Mouse (Mus musculus) ES-Bruce4 (cell line): ENCODE data around the gene Prn. TPM values are rescaled to one million over a fixed set of nuclear protein-coding genes. Genes with fewer than 3 reads are reported as not detected.
A peak's percentile ranks its signal among the peaks of the same experiment; 100 is the strongest.

Experiments used
- H3K27ac ChIP-seq: 2 replicates; pipeline ENCODE4 v1.5.1; 2012; ENCODE audit warnings: low read length, inconsistent platforms; ENCODE audit not compliant: insufficient read depth
- H3K27me3 ChIP-seq: 2 replicates; pipeline ENCODE4 v1.6.1; 2012; ENCODE audit warnings: mild to moderate bottlenecking, low read length, inconsistent platforms; ENCODE audit not compliant: control insufficient read depth, poor library complexity, insufficient read depth, severe bottlenecking
- H3K36me3 ChIP-seq: 2 replicates; pipeline ENCODE4 v1.6.1; 2012; ENCODE audit warnings: inconsistent platforms, mild to moderate bottlenecking, low read length, moderate library complexity; ENCODE audit not compliant: control insufficient read depth, poor library complexity, insufficient read depth, severe bottlenecking
- H3K4me1 ChIP-seq: one replicate; pipeline ENCODE4 v1.8.1; 2011; ENCODE audit warnings: low read length; ENCODE audit not compliant: control insufficient read depth, insufficient read depth
- H3K4me3 ChIP-seq: 2 replicates; pipeline ENCODE4 v1.5.1; 2011; ENCODE audit warnings: low read depth, mild to moderate bottlenecking, low read length
- H3K9ac ChIP-seq: 2 replicates; pipeline ENCODE4 v1.6.1; 2012; ENCODE audit warnings: low read depth, mild to moderate bottlenecking, inconsistent platforms; ENCODE audit not compliant: poor library complexity, severe bottlenecking
- H3K9me3 ChIP-seq: replicated peaks from 2 replicates; pipeline ENCODE4 v1.6.1; 2012; ENCODE audit warnings: mild to moderate bottlenecking, low read length, inconsistent platforms; ENCODE audit not compliant: control insufficient read depth, poor library complexity, insufficient read depth, severe bottlenecking
- CTCF ChIP-seq: IDR thresholded peaks from one replicate; pipeline ENCODE4 v1.8.1; 2011; ENCODE audit warnings: low read depth, low read length
- EP300 ChIP-seq: IDR thresholded peaks from 2 replicates; pipeline ENCODE4 v1.6.1; 2011; ENCODE audit warnings: low read depth, low read length; ENCODE audit not compliant: insufficient read depth
- POLR2A ChIP-seq: IDR thresholded peaks from one replicate; pipeline ENCODE4 v1.8.1; 2011; ENCODE audit warnings: low read length; ENCODE audit not compliant: insufficient read depth
- polyA plus RNA-seq: library from polyadenylated mRNA; stranded (reverse); fragments of >200 nt; gene quantifications from 2 replicates; pipeline ENCODE4 v1.2.4, GENCODE M21; 2011; ENCODE audit warnings: low read depth; ENCODE audit not compliant: missing spikeins, insufficient read depth, insufficient read length

The Prn gene
- polyA plus RNA-seq, 1 experiment, result not detected

DNA sequence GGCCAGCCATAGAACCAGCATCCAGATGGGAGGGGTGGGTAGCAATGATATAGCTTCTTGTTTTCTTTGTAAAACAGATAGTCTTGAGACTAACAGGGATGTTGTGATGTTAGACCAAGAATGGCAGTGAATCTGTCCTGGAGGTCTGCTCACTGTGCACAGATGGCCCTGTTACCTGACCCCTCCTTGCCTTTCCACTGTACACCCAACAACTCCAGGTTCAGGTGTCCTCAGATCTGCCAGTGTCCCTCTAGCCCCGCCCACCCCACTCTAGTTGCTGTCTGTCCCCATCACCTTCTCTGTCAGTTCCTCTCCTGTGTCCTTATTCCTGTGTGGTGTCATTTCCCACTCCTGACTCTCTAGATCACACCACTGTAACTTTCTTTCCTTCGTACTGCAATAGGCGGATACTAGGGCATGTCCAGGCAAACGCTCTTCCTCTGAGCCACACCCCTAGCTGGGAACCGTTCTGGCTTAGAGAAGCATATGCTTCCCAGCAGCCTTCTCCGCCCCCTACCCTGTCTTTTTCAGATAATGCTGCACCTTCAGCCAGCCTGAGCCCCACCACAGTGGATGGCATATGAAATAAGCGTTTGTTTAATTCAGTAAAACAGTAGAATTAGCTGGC is 22.6 kb downstream of the Prn start:
- H3K4me1 ChIP-seq, result no peaks in the 10 kb centered on the region
- H3K27me3 ChIP-seq, result no peaks in the 10 kb centered on the region
- no peak overlapping the region for H3K4me3 ChIP-seq
- TF ChIP-seq CTCF, result no peak
- no peak for TF ChIP-seq EP300
- TF ChIP-seq POLR2A, result no peak
- peaks cover 18% of the 10 kb centered on the region for H3K9me3 ChIP-seq
- H3K9ac ChIP-seq, result no peak overlapping the region
- 0 out of 2 replicates have a peak, but pooled peaks cover 2% of the 10 kb centered on the region for H3K36me3 ChIP-seq
- H3K27ac ChIP-seq, result 0 out of 2 replicates have a peak overlapping the region, but pooled peaks have one; percentile 64

- Histone ChIP-seq H3K9ac (no peak overlapping the region), H3K36me3 (0 out of 2 replicates have a peak, but pooled peaks cover 2% of the 10 kb centered on the region), H3K27ac (0 out of 2 replicates have a peak overlapping the region, but pooled peaks have one; percentile 64), H3K9me3 (peaks cover 18% of the 10 kb centered on the region), H3K4me3 (no peak overlapping the region), H3K4me1 (no peaks in the 10 kb centered on the region), H3K27me3 (no peaks in the 10 kb centered on the region)
- no peak for TF ChIP-seq CTCF
- no peak for TF ChIP-seq POLR2A
- TF ChIP-seq EP300, result no peak
Measured at GRCm38 (mm10) chr2:131933013-131933412, 23.3 kb downstream of the Prn start.

GRCm38 (mm10) chr2:131933598-131933997 is 23.8 kb downstream of the Prn start:
- Histone ChIP-seq H3K36me3 (0 out of 2 replicates have a peak, but pooled peaks cover 2% of the 10 kb centered on the region), H3K27ac (no peak overlapping the region), H3K4me3 (no peak overlapping the region), H3K9me3 (peaks cover 18% of the 10 kb centered on the region), H3K4me1 (no peaks in the 10 kb centered on the region), H3K9ac (no peak overlapping the region), H3K27me3 (no peaks in the 10 kb centered on the region)
- TF ChIP-seq POLR2A, result no peak
- TF ChIP-seq CTCF, result no peak
- no peak for TF ChIP-seq EP300

GRCm38 (mm10) chr2:131934243-131934642 is 24.5 kb downstream of the Prn start:
- Histone ChIP-seq H3K9ac (no peak overlapping the region), H3K4me1 (peaks cover under 1% of the 10 kb centered on the region), H3K36me3 (0 out of 2 replicates have a peak, but pooled peaks cover 2% of the 10 kb centered on the region), H3K27ac (no peak overlapping the region), H3K4me3 (no peak overlapping the region), H3K9me3 (peaks cover 18% of the 10 kb centered on the region), H3K27me3 (no peaks in the 10 kb centered on the region)
- TF ChIP-seq POLR2A (no peak), CTCF (no peak), EP300 (no peak)

DNA sequence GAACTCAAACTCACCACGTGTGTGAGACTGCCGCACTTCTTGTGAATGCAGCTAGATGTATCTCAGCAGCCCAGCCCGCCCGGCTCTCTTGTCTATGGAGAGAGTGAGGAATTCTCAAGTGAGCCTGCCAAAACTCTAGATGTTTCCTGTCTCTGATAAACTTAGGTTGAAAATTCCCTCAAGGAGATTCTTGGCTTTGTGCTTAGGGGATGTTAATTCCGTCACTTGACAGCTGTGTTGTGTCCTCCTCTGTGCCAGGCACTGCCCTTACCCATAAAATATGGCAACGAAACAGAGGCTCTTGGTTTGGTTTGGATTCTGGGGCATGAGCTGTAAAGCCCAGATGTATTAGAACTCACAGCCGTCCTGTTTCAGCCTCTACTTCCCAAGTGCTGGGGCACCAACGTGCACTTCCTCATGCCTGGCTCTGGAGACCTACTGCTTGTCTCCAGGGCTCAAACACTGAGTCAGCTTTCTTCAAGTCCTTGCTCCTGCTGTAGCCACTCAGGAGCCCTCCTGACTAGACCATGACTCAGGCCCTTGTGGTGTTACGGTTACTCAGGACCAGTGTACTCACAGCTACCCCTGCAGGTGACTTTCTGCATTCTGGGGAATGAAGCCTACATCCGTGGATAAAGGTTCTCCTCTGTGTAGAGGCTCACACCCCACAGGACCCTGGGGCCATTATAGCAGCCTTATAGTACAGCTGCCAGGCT is 25.8 kb downstream of the Prn start:
- Histone ChIP-seq H3K9ac (no peak overlapping the region), H3K4me1 (peaks cover 2% of the 10 kb centered on the region), H3K27me3 (no peaks in the 10 kb centered on the region), H3K36me3 (0 out of 2 replicates have a peak, but pooled peaks cover 2% of the 10 kb centered on the region), H3K27ac (no peak overlapping the region), H3K4me3 (no peak overlapping the region), H3K9me3 (peaks cover 18% of the 10 kb centered on the region)
- TF ChIP-seq EP300 (0 out of 2 replicates have a peak, but pooled peaks have one; percentile 34), POLR2A (no peak), CTCF (peak; percentile 25)

DNA sequence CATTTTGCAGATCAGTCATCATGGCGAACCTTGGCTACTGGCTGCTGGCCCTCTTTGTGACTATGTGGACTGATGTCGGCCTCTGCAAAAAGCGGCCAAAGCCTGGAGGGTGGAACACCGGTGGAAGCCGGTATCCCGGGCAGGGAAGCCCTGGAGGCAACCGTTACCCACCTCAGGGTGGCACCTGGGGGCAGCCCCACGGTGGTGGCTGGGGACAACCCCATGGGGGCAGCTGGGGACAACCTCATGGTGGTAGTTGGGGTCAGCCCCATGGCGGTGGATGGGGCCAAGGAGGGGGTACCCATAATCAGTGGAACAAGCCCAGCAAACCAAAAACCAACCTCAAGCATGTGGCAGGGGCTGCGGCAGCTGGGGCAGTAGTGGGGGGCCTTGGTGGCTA is 26.7 kb downstream of the Prn start:
- no peaks in the 10 kb centered on the region for H3K36me3 ChIP-seq
- TF ChIP-seq EP300 (no peak), CTCF (no peak), POLR2A (no peak)
- no peak overlapping the region for H3K4me3 ChIP-seq
- H3K27me3 ChIP-seq, result no peaks in the 10 kb centered on the region
- no peak overlapping the region for H3K27ac ChIP-seq
- H3K9me3 ChIP-seq, result peaks cover 11% of the 10 kb centered on the region
- H3K4me1 ChIP-seq, result peaks cover 2% of the 10 kb centered on the region
- no peak overlapping the region for H3K9ac ChIP-seq
